Mouse (Mus musculus): ENCODE measurements around the gene Got1.
"Not testable (repeated sequence)": the region's sequence is repeated elsewhere in the genome, so short reads cannot be mapped to it uniquely, and the experiment has no call there.

The Got1 gene

GRCm38 (mm10) chr19:43521362-43521761, 3.0 kb downstream of the Got1 start:
- DNase-seq: no peak

DNA sequence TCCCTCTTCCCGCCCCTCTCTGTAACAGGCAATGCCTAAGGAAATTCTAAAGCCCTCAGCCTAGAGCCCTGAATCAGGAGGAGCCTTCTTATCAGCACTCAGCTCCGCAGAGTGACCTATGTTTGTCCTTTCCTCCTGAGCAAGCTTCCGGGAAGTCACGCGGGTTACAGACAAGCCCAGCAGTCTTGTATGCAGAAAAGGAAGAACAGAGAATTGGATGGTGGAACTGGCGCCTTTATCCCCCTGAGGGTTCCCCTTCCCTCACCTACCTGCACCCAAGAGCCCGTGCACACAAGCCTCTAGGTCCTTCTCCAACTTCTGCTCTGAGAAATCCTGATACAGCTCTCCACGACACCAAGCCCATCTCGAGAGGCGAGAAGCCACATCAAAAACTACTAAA, 4.0 kb downstream of the Got1 start:
- DNase-seq: no peak

- DNase-seq: no peak
These were observed 5.2 kb downstream of the Got1 start for GRCm38 (mm10) chr19:43519226-43519625.

DNA sequence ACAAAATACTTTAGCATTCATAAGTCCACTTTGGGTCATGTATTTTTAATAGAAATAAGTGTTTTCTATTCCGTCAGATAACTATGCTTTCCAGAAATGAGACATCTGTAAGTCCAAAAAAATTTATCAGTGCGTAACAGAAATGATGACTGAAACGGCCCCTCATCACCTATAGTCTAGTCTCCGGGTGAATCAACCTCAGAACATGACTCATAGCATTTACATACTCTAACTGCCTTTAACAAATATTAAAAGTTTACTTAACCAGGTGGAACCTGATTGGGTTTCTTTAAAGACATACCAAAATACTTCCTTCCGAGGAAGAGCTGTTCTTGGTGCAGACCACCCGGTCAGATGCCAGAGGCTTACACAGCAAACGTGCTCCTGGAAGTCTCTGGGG, 6.1 kb downstream of the Got1 start:
- no peak for DNase-seq

DNA sequence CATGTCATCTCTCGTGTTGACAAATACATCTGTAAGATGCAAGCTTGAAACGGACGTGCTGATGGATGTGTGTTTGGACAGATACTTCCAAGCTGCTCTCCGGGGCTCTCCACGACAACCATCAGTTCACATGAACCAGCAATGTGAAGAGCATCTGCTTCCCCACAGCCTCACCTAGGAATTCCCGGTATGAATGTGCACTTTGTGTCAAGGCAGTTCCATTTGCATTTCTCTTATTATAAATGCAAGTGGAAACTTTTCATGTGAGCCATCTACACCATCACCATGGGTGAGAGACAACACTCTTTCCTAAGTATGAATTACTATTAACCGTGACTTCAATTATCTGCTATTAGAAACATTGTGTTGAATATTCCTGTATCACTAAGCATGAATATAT, 6.6 kb downstream of the Got1 start:
- DNase-seq: no peak

DNA sequence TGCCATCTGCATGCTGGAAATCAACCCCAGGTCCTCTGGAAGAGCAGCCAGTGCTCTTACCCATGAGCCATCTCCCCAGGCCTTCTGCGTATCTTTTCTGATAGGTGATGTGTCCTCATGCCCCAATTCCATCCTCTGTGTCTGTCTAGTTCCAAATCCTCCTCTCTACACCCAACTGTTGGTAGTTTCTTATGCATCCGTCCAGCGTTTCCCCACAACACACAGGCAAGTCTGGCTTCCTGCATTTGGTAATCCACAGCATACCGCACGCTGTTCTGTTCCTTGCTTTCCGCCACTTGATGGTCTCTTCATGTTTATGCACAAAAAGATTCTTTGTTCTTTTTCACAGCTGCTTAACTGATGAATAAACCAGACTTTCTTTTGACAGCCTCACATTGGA, 7.1 kb downstream of the Got1 start:
- no peak for DNase-seq

GRCm38 (mm10) chr19:43516397-43517035, 7.9 kb downstream of the Got1 start:
- no peak for DNase-seq

GRCm38 (mm10) chr19:43515668-43516396, 8.6 kb downstream of the Got1 start:
- DNase-seq: no peak

GRCm38 (mm10) chr19:43513874-43514273, 10.5 kb downstream of the Got1 start:
- no peak for DNase-seq

DNA sequence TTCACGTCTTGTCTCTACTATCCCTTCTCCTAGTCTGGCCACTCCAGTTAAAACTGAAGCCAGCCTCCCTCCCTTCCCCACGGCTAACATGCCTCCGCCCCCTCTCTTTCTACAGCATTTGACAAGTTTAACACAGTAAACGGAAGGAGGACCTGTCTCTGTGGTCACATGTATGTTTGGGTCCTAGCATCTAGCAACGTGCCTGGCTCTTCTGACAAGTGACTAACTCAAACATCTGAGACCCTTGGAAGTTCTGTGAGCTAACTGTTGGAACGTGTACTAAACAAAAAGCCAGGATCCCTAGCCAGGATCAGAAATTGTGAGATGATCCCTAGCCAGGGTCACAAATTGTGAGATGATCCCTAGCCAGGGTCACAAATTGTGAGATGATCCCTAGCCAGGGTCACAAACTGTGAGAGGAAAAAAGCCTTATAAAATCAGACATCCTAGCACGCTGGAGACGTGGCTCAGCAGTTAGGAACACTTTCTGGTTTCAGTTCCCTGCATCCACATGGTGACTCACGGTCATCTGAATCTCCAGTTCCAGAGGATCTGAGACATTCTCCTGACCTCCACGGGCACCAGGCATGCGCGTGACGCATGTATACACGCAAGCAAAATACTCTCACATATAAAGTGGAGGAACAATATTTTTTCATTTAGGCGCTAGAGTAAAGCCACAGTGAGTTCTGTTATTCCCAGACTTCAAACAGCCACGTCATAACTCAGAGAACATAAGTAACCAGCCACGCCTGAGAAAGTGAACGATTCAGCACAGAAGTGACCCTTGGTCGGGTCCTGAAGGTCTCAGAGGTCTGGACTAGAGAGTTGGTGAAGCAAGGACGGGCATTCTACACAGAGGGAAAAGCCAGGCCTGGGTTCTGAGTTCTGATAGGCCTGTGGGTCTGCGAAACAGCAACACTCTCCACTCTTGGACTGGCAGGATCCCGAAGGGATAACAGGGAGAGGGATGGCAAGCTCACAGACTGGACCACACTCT, 12.5 kb downstream of the Got1 start:
- no peak for DNase-seq

DNA sequence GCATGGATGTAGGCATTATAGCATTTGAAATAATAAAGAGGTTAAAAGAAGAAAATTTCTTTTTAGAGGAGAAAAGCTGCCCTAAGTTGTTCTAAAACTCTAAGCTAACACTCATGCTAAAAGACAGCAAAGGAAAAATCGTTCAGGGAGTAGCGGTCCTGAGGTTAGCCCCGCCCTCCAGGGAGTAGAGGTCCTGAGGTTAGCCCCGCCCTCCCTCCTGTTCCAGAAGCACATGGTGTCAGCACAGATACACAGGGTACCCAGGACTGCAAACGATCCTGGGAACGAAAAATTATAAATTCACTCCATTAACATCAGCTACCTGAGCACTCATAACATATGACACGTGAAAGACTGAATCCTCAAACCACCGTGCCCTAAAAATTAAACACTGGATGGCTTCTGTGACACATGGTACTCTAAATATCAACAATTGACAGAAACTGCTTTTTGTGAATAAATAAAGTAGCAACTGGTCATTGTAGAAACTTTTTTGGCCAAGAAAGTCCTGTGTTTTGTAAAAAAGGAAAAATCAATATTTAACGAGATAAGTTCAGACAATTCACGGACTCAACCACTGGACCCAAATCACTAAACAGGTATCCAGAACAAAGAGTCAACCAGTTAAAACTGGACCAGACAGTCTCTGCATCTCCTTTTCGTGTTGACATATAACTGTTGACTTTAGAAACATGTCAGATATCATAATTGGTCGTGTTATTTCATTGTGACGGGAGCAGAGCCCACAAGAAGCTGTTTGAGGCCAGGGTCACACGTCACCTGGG, 13.8 kb downstream of the Got1 start:
- DNase-seq: no peak

DNA sequence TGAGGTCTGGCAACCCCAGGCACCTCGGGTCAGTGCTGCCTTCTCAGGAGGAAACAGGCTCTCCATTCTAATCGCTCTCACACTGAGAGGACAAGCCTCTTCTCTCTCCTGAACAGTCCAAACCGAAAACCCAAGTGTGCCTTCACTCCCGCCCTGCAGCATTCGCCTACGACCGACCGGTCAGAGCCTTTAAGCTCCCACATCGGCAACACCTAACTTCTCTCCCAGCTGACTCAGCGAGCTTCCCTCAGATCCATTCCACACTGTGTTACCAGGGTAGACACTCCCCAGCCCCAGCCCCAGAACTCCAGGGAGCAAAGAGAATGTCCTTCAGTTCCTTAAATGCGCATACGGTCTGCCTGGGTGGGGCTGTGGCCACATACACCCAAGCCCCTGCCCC, 19.0 kb downstream of the Got1 start:
- DNase-seq: no peak

GRCm38 (mm10) chr19:43503593-43503992, 20.8 kb downstream of the Got1 start:
- not testable (repeated sequence) for DNase-seq

DNA sequence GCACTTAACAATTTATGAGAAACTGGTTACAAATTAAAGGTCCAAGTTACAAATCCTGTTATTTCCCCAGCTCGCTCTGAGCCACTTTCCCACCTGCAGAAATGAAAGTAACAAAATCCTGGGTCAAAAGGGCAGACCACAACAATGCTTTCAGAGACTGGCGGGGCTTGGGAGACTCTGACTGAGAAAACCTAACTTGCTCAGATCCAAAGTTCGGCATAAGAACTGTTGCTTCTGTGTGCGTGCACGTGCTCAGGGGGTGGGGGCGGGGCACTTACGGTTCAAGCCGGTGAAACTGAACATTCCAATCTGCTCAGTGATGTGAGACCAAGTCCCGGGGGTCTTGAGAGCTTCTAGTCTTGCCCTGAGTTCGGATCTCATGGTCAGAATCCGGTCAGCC, 21.8 kb downstream of the Got1 start:
- DNase-seq: no peak

- no peak for DNase-seq
These were observed 25.5 kb downstream of the Got1 start for GRCm38 (mm10) chr19:43498874-43499273.

DNA sequence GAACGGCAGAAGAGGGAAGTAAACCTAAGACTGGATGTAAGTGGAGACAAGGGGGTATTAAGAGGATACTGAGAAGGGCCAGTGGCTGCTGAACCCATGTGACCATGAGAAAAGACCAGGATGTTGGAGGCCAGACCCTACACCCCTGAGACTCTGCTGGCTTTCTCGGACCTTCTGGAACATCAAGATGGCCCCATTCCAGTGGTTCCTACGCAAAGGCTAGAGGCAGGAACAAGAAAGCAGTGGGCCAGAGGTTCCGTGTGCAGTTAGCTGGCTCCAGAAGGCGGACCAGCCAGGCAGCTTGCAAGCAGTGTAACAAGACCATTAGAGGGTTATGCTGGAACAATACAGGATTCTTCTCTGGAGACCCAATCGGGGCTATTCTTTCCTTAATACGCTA, 27.0 kb downstream of the Got1 start:
- no peak for DNase-seq

- DNase-seq: no peak
These were observed 28.6 kb downstream of the Got1 start for GRCm38 (mm10) chr19:43495846-43496245.

DNA sequence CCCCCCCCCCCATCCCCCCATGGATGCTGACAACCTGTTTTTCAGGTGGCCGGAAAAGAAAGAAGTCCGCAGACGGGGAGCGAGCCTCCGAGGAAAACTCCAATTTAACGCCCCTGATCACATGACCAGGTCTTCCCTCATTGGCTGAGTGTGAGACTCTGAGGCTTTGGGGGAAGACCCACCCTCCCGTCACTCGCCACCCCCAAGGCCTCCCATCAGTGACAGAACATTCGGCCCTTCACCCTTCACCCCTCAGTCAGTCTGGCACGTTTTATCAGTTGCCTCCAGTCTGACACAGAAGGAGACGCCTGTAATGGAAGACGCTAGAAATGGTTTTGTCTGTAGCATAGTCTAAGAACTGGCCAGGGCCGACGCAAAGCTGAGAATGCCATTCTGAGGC, 29.5 kb downstream of the Got1 start:
- DNase-seq: no peak

- no peak for DNase-seq
These were observed 30.5 kb downstream of the Got1 start for GRCm38 (mm10) chr19:43493878-43494277.

GRCm38 (mm10) chr19:43493316-43493715, 31.1 kb downstream of the Got1 start:
- not testable (repeated sequence) for DNase-seq

GRCm38 (mm10) chr19:43487429-43487828, 37.0 kb downstream of the Got1 start:
- no peak for DNase-seq

DNA sequence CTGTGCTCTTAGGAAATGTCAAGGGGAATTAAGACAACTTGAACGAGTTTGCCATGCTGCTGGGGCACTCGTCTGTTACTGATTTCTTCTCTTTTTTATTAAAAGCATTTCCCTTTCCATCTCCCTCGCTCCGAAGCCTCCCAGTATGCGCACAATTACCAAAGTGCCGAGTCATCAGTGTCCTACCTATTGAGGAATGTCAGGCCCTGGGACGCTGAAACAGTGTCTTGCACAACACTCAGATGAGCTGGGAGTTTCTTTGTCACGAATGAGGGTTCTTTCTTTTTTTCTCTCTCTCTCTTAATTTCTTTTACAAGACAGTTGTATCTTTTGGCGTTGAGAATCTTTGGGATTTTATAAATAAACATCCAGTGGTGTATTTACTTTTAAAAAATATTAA, 43.9 kb downstream of the Got1 start:
- no peak for DNase-seq

- no peak for DNase-seq
These were observed 45.0 kb downstream of the Got1 start for GRCm38 (mm10) chr19:43479431-43479830.

Measured in thymus, postnatal 36 days (tissue).